Mouse (Mus musculus) frontal cortex, adult 2 months (tissue): ENCODE data around the gene Nkx2-5. TPM values are rescaled to one million over a fixed set of nuclear protein-coding genes. Genes with fewer than 3 reads are reported as not detected.

Source experiments
- DNase-seq, 2 experiments: peaks; one replicate each; pipeline ENCODE4 v3.0.0; 2022; ENCODE audit warnings: low spot score in 1 of 2; ENCODE audit errors: extremely low spot score in 1 of 2
- polyA plus RNA-seq: library from polyadenylated mRNA; depleted of rRNA; stranded (reverse); fragments of >200 nt; gene quantifications from 2 replicates; pipeline ENCODE4 v1.2.3, GENCODE M21; 2012

Gene Nkx2-5
- polyA plus RNA-seq, 1 experiment, result not detected

DNA sequence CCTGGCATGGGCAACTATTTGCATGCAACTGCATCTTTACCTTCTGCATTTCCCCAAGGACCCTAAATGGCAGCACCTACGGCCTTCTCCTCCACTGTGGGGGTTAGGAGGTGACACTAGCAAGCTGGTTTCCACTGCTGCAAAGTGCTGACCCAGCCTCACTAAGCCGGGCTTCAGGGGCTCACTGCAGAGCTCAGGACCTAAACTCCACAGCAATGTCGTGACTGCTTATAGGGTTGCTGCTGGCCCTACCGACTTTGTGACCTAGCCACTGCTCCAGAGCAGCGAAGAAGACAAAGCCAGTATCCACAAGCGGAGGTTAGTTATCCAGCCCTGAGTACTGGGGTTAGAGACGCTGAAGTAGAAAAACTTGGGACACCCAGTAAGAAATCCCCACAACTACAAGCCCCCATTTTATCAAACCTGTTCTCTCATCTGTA, 7.2 kb downstream of the Nkx2-5 start:
- no peak for DNase-seq

GRCm38 (mm10) chr17:26836786-26837545, 7.8 kb downstream of the Nkx2-5 start:
- DNase-seq, result no peak

DNA sequence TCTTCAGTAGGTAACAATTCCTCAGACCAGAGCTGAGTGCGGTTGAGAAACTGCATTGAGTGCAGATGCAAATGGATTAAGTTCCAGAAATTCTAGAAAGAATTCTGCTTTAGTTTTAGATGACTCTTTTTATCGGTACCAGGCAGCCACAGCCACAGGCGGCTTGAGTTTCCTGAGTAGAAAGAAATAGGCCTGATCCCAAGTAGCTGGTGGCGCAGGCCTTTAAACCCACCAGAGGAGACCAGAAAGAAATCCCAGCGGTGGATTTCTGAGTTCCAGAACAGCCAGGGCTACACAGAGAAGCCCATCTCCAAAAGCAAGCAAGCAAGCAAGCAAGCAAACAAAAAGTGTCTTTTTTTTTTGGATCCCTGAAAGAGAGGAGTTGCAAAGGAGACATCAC, 8.4 kb downstream of the Nkx2-5 start:
- no peak for DNase-seq

DNA sequence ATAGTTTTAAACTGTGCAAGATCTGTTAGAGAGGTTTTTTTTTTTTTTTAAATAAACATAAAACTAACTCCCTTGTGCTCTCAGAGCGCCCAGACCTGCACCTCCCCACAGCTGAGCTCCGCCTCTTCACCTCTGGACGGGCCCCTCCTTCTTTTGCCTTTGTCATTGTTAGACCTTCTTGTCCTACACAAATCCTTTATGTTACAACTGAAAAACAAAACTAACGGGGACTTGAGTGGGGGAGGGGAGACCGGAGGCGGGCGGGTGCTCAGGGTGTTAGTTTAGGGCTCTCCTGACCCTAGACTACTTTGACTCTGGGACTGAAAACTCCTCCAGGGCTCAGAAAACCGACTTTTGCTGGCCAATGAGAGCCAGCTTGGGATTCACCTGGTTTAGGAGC, 8.9 kb downstream of the Nkx2-5 start:
- DNase-seq, result no peak

DNA sequence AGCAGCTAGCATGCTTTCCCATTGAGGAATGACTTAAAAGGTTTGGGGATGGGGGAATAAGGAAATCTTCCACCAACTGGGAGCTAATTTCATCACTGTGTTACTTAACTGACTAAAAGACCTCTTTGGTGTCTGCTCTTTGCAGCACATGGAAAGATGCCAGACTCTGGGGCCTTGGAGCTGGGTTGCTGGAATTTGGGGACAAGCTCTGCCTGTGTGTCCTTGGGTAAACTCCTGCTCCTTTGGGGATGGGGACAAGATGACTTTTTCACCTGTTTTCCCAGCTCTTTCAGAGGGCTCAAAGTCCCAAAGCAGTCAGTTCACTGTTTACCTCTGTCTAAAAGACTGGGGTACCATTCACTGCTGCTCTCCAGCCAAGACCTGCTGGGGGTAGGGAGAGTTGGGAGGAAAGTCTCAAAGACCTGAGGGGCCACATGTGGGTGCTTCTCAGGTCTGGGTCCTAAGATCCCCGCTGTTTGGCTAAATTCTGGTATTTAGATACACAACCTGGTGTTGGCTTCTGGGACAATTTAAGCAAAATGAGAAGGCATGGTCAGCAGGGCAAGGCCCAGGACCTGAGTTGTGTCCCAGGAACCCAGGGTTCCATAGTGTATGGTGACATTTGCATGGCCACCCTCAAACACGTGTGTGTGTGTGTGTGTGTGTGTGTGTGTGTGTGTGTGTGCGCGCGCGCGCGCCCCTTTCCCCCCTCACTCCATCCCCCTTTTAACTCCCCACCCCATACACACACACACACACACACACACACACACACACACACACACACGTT, 9.6 kb downstream of the Nkx2-5 start:
- no peak for DNase-seq

DNA sequence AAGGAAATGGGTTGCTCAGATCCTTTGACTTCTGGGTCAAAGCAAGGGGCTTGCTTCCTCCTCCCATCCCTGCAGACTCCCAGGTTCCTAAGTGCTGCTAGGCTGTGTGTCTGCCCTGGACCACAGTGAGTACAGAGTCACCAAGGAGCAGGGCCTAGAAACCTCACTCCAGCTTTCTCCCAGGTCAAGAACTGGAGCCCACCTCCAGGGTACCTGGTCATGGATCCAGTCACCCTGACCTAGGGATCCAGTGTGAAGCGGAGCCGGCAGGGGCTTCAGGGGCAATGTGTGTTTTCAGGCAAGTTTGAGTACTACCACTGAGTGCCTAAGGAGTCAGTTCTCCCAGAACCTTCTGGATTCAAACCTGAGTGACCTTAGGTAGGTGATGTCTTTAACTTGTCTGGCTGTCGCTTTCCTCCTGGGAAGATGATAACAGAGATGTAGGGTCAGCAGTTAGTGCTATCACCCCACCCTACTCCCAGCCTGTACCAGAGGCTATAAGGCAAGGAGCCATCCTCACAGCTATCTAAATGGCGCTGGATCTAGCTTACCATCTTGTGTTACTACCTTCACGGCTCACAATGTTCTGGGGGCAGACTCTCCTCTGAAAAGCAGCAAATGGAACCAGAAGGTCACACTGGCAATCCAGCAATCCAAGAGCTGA, 10.4 kb downstream of the Nkx2-5 start:
- no peak for DNase-seq

GRCm38 (mm10) chr17:26833806-26834205, 11.0 kb downstream of the Nkx2-5 start:
- DNase-seq, result no peak

GRCm38 (mm10) chr17:26826131-26826530, 18.7 kb downstream of the Nkx2-5 start:
- DNase-seq, result no peak

- DNase-seq, result no peak
These were observed 27.0 kb downstream of the Nkx2-5 start for GRCm38 (mm10) chr17:26817776-26818175.

DNA sequence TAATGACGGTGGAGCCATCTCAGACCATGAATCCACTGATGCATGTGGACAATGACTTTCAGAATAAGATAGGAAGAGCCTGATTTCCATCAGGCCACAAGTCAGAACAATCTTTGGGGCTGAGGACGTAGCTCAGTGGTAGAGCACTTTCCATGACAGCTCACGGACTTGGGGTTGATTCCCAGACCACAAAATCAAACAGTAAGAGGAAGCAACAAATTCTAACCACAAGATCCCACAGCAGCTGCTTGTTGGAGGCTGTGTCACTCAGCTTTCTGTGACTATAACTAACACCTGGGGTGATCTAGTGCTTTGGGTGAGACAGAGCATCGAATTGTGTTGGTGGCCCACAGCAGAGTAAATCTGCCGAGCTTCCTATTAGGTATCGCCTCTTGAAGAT, 28.0 kb downstream of the Nkx2-5 start:
- DNase-seq, result no peak

DNA sequence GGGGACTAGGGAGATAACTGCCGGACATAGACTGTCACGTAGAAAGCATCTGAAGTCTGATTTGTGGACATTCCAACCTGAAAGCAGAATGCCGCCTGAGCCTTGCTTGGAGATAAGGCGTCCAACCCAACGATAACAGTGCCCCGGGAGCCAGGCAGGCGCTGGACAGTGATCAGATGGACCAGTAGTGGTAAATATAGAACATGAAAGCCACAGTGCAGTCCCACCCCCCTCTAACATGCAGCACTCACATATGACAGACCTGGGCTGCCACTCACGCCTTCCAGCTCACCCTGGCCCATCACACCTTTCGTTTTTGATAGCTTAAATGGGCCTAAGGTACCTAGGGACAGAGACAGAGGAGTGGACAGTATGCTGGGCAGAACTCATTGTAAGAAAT, 31.3 kb downstream of the Nkx2-5 start:
- DNase-seq, result no peak

DNA sequence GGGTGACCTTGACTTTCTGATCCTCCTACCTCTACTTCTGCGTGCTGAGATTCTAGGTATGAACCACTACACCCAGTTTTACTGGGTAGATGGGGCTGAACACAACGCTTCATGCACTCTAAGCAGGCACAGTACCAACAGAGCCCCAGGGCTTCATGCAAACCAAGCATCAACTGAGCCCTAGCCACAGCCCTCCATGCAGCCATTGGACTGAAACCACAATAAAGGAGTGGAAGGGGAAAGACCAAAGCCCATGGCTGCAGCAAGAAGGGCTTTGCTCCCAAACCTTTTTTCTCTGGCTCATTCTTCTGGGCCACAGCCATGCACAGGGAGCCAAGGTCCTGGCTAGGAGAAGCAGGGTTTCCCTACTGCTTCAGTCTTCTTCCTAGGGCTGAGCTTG, 32.2 kb downstream of the Nkx2-5 start:
- no peak for DNase-seq

DNA sequence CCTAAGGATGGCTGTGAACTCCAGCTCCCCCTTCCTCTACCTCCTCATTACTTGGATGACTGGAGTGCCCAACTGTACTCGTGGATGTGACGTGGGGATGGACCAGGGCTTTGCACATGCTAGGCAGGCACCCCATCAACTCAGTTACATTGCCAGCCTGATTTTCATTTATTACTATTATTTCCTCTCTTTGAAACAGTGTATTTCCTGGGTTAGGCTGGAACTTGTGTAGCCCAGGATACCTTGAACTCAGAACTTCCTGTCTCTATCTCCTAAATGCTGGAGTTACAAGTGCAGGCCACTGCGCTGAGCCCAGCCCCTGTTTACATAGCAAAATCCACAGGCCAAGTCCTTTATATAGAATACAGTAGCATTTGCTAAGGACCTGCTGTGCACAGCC, 41.9 kb downstream of the Nkx2-5 start:
- no peak for DNase-seq

DNA sequence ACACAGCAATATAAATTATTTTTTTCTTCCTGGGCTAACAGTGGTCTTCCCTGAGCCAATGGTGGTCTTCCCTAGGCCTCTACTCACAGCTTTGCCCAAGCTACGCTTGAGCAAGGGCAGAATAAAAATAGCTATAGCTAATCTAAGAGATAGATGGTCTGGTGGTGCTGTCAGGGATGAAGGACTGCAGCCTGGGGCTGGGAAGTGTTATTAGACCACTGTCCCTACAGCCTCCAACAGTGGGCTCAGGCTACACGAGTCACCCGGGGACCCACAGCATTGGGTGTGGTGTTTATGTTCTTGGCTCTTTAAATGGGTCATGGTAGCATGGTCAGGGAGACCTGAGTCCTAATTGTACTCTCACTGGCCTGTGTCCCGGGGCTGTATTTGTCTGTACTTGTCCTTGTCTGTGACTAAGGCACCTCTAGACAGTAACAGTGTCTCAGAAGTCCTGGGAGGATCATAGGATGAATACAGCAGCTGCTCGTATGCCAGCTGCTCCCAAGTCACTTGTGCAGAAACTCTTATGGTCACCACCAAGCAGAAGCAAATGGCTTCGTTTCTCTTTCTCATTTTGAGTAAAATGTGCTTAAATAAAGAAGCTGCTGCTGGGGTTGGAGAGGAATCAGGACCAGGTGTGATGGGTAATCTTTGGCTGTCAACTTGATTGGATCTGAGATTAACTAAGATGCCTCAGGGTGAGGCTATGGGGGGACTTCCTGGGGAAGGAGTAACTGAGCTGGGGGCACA, 47.3 kb downstream of the Nkx2-5 start:
- no peak for DNase-seq

DNA sequence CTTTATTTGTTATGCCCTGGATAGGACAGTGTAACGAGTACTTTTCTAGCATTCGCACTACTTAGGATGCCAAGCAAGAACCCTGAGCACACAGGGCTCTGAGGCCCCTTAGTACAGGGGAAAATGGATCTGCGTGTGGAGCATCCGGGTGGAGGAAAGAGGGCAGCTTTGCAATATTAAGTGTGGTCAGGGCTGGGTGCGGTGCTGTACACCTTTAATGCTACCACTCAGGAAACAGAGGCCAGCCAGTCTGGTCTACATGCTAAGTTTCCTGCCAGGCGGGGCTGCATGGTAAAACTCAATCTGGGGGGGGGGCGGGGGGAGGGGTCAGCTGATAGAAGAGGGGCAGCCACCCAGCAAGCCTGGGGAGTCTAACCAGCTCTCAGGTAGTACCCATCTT, 49.4 kb downstream of the Nkx2-5 start:
- DNase-seq, result no peak

DNA sequence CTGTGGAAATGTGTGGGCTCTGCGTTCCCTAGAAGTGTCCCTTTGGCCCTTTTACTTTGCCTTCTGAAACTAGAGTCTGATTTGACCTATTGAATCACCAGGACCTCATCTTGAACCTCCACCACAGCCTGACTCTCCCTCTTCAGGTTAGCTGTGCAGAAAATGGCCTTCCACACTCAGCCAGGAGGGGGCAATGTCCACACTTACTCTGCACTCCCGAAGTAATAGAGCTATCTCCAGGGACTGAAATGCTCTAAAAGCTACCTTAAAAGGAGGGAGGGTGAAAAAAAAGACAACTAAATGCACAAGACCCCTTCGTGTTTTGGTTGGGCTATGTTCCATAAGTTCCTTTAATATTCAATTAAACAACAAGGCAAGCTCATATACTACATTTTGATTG, 50.1 kb downstream of the Nkx2-5 start:
- peak in 1 of 2 experiments; percentile 74 for DNase-seq

DNA sequence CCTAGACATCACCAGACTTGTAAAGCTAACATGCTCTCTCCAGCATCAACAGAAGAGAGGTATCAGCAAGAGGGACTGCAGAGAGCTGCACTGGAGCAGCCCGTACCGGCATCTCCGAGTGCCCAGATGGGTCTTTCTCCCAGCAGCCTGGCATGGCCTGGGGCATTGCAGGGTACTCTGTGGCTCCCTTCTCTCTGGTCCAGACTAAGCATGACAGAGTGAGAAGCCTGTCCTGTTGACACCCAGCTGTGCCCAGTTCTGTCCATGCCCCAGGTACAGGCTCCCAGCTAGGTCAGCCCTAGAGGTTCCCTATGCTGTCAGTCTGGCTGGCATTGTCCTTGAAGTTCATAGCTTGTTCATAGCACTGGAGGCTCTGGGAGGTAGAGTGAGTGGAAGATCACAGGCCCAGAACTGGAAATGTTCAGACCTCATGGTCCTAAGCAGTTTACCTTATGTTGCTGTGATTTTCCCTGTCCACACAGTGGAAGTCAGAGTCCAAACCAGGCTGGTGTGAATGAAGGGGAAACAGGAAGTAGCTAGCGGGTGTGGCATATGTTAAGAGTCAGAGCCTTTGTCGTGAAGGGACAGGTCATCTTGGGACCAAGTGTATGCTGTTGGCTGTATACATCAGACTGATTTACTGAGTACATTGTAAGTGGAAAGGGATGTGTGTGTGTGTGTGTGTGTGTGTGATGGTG, 51.6 kb downstream of the Nkx2-5 start:
- DNase-seq, result no peak

DNA sequence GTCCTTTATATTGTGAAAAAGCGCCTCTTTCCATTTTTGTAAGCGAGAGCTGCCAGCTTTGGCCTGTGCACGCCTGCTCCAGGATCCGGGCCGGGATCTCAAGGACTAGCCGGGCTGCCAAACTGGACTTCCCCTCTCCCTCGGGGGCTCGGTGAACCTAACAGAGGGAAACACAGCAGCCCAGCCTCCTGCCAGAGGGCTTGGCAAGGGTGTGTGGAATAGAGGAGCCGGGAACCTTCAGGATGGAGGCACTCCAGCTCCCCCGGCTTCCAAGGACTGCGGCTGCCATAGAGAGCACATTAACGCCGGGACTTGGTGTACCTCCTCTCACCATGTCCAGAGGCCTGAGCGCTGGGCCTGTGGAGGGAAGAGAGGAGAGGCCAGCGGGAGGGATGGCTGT, 52.7 kb downstream of the Nkx2-5 start:
- DNase-seq, result no peak

GRCm38 (mm10) chr17:26791580-26791979, 53.2 kb downstream of the Nkx2-5 start:
- DNase-seq, result peak; percentile 27 to 63
